Mouse (Mus musculus) spleen, adult 2 months (tissue): ENCODE measurements around the gene Nfatc2ip.

ENCODE experiments used
- CTCF ChIP-seq: fragments of 200-500 bp; IDR thresholded peaks from 2 replicates; pipeline ENCODE4 v1.5.1; 2011; ENCODE audit warnings: mild to moderate bottlenecking, inconsistent platforms; ENCODE audit not compliant: insufficient read depth, insufficient read length, insufficient replicate concordance; ENCODE audit errors: extremely low read depth
- POLR2A ChIP-seq: fragments of 200-500 bp; IDR thresholded peaks from 2 replicates; pipeline ENCODE4 v1.6.1; 2011; ENCODE audit warnings: low read depth, low read length, inconsistent platforms

DNA sequence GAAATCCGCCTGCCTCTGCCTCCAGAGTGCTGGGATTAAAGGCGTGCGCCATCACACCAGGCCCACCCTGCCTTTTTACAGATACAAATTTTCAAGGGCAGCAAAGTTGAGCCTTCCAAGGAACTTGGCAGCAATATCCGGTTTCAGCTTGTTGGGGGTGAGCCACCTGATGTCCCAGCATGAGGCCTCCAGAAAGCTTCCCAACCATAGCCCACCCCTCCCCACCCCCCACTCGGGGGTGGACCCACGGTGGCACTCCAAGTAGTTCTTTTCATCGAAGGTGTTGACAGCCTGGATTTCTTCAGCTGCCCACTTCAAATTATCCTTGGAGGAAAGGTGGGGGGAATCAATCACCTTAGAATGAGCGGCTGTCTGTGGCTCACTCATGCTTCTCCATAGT, 57.6 kb downstream of the Nfatc2ip start:
- no peak for TF ChIP-seq POLR2A
- no peak for TF ChIP-seq CTCF
